Mouse (Mus musculus) C2C12 (cell line): ENCODE data around the gene Tspan14. TPM values are rescaled to one million over a fixed set of nuclear protein-coding genes. Genes with fewer than 3 reads are reported as not detected.

Experiments
- H3K27me3 ChIP-seq: one replicate; pipeline ENCODE4 v1.6.1; 2011; ENCODE audit not compliant: control insufficient read depth, insufficient read depth, insufficient read length
- H3K36me3 ChIP-seq: one replicate; pipeline ENCODE4 v1.6.1; 2011; ENCODE audit not compliant: control insufficient read depth, insufficient read depth
- H3K4me3 ChIP-seq: one replicate; pipeline ENCODE4 v1.5.1; 2011; ENCODE audit warnings: mild to moderate bottlenecking, control low read depth; ENCODE audit not compliant: poor library complexity, insufficient read depth, severe bottlenecking
- H3K79me2 ChIP-seq: one replicate; pipeline ENCODE4 v1.6.1; 2011; ENCODE audit not compliant: control insufficient read depth, insufficient read depth
- H3K79me3 ChIP-seq: one replicate; pipeline ENCODE4 v1.6.1; 2011; ENCODE audit warnings: low read depth, control low read depth
- H3ac ChIP-seq: one replicate; pipeline ENCODE3; 2011; ENCODE audit warnings: low read depth; ENCODE audit not compliant: control insufficient read depth, insufficient read length
- CEBPB ChIP-seq: IDR thresholded peaks from one replicate; pipeline ENCODE4 v1.6.1; 2011; ENCODE audit warnings: low read depth, mild to moderate bottlenecking, control low read depth, moderate library complexity
- CTCF ChIP-seq: IDR thresholded peaks from one replicate; pipeline ENCODE4 v1.5.1; 2011; ENCODE audit not compliant: control insufficient read depth, insufficient read depth, insufficient read length
- FOSL1 ChIP-seq: IDR thresholded peaks from one replicate; pipeline ENCODE4 v1.8.0; 2011; ENCODE audit warnings: mild to moderate bottlenecking, low read length; ENCODE audit not compliant: poor library complexity, insufficient read depth, severe bottlenecking
- MAX ChIP-seq: IDR thresholded peaks from one replicate; pipeline ENCODE4 v1.6.1; 2011; ENCODE audit warnings: mild to moderate bottlenecking, control low read depth
- MYOD1 ChIP-seq: IDR thresholded peaks from one replicate; pipeline ENCODE4 v1.6.1; 2011; ENCODE audit warnings: low read depth; ENCODE audit not compliant: control insufficient read depth, insufficient read length
- MYOG ChIP-seq: IDR thresholded peaks from one replicate; pipeline ENCODE4 v1.6.1; 2011; ENCODE audit not compliant: control insufficient read depth, insufficient read length; ENCODE audit errors: extremely low read depth
- USF1 ChIP-seq: IDR thresholded peaks from one replicate; pipeline ENCODE4 v1.6.1; 2011; ENCODE audit warnings: low read depth, mild to moderate bottlenecking, control low read depth, moderate library complexity
- polyA plus RNA-seq: library from polyadenylated mRNA; unstranded; fragments of >200 nt; fragmentation: generic; extraction: Trizol; gene quantifications from one replicate; pipeline ENCODE4 v1.2.1, GENCODE M21; 2012; ENCODE audit warnings: missing spikeins

The Tspan14 gene
- polyA plus RNA-seq, 1 experiment, result 41.5 TPM

GRCm38 (mm10) chr14:40905813-40906212 lies 60.8 kb downstream of the Tspan14 start:
- Histone ChIP-seq H3K79me3 (no peaks in the 10 kb centered on the region), H3K27me3 (no peaks in the 10 kb centered on the region), H3K36me3 (peaks cover 45% of the 10 kb centered on the region), H3K4me3 (no peak overlapping the region), H3ac (no peak overlapping the region), H3K79me2 (no peaks in the 10 kb centered on the region)
- TF ChIP-seq CEBPB (no peak), MAX (no peak), MYOG (no peak), MYOD1 (no peak), USF1 (no peak), CTCF (no peak), FOSL1 (no peak)

DNA sequence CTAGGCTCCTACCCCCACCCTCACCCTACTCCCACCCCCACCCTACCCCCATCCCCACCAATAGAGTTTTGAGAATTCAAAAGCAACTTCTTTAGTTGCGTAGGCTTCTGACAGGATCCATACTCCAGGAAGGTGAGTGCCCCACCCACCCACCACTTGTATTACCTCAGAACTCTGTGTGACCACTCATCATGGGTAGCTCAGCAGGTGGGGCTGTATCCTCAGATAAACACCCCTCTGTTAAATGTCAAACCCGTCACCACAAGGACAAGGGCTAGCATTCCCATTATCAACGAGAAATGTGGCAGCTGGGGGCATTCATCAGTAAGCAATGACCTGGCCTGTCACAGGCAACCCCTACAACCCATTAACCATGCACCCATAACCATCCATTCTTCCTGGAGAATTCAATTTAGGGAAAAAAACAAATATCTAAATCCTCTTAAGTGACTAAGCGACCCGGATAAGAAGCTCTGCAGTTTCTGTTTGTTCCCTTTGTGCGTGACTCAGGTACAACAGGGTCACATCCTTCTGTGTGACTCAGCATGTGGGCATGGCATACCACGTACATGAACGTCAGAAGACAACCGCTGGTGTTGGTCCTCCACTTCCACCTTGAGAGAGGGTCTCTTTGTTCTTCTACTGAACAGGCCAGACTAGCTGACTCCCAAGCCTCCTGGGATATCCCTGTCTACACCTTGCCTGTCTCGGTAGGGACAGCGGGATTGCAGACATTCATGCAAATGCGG lies 64.1 kb downstream of the Tspan14 start:
- TF ChIP-seq USF1 (no peak), CTCF (no peak), FOSL1 (no peak), MAX (no peak), MYOG (no peak), MYOD1 (peak; percentile 44), CEBPB (no peak)

DNA sequence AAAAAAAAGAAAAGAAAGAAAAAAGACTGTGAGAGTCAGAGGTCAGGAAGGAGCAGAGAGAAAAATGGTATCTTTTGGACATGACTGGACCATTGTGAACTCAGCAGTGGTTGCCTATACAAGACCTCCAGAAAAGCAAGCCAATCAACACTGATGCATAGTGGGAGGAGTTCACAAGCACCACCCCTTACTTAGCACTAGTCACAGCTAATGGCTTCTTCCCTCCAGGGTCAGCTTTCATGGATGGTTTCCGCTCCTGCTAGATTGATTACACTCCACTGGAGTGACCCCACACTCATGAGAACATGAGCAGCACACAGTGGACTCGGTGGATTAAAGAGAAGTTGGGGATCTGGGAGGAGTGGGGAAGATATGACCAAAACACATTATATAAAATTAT lies 66.3 kb downstream of the Tspan14 start:
- Histone ChIP-seq H3K79me2 (no peaks in the 10 kb centered on the region), H3ac (no peak overlapping the region), H3K36me3 (peaks cover 2% of the 10 kb centered on the region), H3K27me3 (no peaks in the 10 kb centered on the region), H3K79me3 (no peaks in the 10 kb centered on the region), H3K4me3 (no peak overlapping the region)
- TF ChIP-seq USF1 (no peak), FOSL1 (no peak), MAX (no peak), MYOG (no peak), MYOD1 (no peak), CTCF (no peak), CEBPB (no peak)

More for the DNA sequence above, 64.1 kb downstream of the Tspan14 start:
- H3K79me3 ChIP-seq, result no peaks in the 10 kb centered on the region
- H3K27me3 ChIP-seq, result no peaks in the 10 kb centered on the region
- H3K79me2 ChIP-seq, result no peaks in the 10 kb centered on the region
- no peak overlapping the region for H3ac ChIP-seq
- H3K4me3 ChIP-seq, result no peak overlapping the region
- peaks cover 13% of the 10 kb centered on the region for H3K36me3 ChIP-seq

GRCm38 (mm10) chr14:40897916-40898315 lies 68.7 kb downstream of the Tspan14 start:
- Histone ChIP-seq H3ac (no peak overlapping the region), H3K36me3 (no peaks in the 10 kb centered on the region)
- no peak for TF ChIP-seq FOSL1
- TF ChIP-seq MYOG, result no peak
- TF ChIP-seq CEBPB, result no peak
- no peak for TF ChIP-seq USF1
- TF ChIP-seq MAX, result no peak
- TF ChIP-seq CTCF, result no peak

DNA sequence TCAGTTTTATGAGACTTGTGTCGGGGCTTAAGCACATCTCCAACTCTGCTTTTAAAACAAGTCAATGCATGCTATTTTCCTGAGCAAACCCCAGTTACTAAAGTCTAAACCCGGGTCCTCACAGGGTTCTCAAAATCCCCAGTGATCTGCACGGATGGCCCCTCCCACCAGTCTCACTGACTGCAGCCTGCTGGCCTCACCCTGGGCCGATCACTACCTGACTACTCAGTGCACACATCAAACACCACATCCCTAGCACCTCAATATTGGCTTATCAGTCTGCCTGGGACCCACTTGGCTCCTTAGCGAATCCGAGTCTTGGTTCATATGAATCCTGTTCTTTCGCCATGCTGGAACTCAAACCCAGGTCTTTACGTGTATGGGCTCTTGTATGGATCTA lies 70.9 kb downstream of the Tspan14 start:
- H3K4me3 ChIP-seq, result no peak overlapping the region
- H3K79me2 ChIP-seq, result no peaks in the 10 kb centered on the region
- TF ChIP-seq USF1 (no peak), FOSL1 (no peak), MAX (no peak), CEBPB (no peak), MYOG (no peak), CTCF (no peak), MYOD1 (no peak)
- H3K36me3 ChIP-seq, result no peaks in the 10 kb centered on the region
- no peaks in the 10 kb centered on the region for H3K79me3 ChIP-seq
- no peaks in the 10 kb centered on the region for H3K27me3 ChIP-seq
- H3ac ChIP-seq, result no peak overlapping the region

More at GRCm38 (mm10) chr14:40897916-40898315, 68.7 kb downstream of the Tspan14 start:
- Histone ChIP-seq H3K4me3 (no peak overlapping the region), H3K27me3 (no peaks in the 10 kb centered on the region), H3K79me3 (no peaks in the 10 kb centered on the region), H3K79me2 (no peaks in the 10 kb centered on the region)
